Mouse (Mus musculus) neural tube, embryonic 11.5 days (tissue): ENCODE data around the gene Gm20696. TPM values are rescaled to one million over a fixed set of nuclear protein-coding genes. Genes with fewer than 3 reads are reported as not detected.

ENCODE experiments used
- ATAC-seq: fragments of 200-750 bp; cut with Nextera tagmentation; 2 replicates; pipeline ENCODE4 v1.8.0; 2017; ENCODE audit warnings: moderate number of reproducible peaks, mild to moderate bottlenecking, moderate TSS enrichment, moderate library complexity; ENCODE audit not compliant: insufficient read depth, low FRiP score, low TSS enrichment
- DNase-seq: peaks from one replicate; pipeline ENCODE4 v3.0.0-alpha.2; 2015; ENCODE audit warnings: low spot score
- H3K27ac ChIP-seq: fragments of 300-500 bp; sonication (generic); 2 replicates; pipeline ENCODE4 v1.5.1; 2014; ENCODE audit warnings: low read depth, mild to moderate bottlenecking, low read length
- H3K27me3 ChIP-seq: fragments of 300-500 bp; sonication (generic); 2 replicates; pipeline ENCODE4 v1.6.1; 2014; ENCODE audit warnings: mild to moderate bottlenecking, low read length, mixed read lengths; ENCODE audit not compliant: control insufficient read depth, insufficient read depth
- H3K36me3 ChIP-seq: fragments of 300-500 bp; sonication (generic); 2 replicates; pipeline ENCODE4 v1.6.1; 2014; ENCODE audit warnings: mild to moderate bottlenecking, low read length, moderate library complexity, mixed read lengths; ENCODE audit not compliant: control insufficient read depth, insufficient read depth
- H3K4me1 ChIP-seq: fragments of 300-500 bp; sonication (generic); 2 replicates; pipeline ENCODE4 v1.6.1; 2014; ENCODE audit warnings: low read length, mixed read lengths; ENCODE audit not compliant: control insufficient read depth, insufficient read depth
- H3K4me2 ChIP-seq: fragments of 300-500 bp; sonication (generic); 2 replicates; pipeline ENCODE4 v1.6.1; 2014; ENCODE audit warnings: low read depth, mild to moderate bottlenecking, moderate library complexity
- H3K4me3 ChIP-seq: fragments of 300-500 bp; sonication (generic); 2 replicates; pipeline ENCODE4 v1.5.1; 2014; ENCODE audit warnings: low read depth, low read length
- H3K9ac ChIP-seq: fragments of 300-500 bp; sonication (generic); 2 replicates; pipeline ENCODE4 v1.6.1; 2014; ENCODE audit warnings: mild to moderate bottlenecking, low read length
- H3K9me3 ChIP-seq: fragments of 300-500 bp; sonication (generic); 2 replicates; pipeline ENCODE4 v1.6.1; 2016; ENCODE audit warnings: low read length; ENCODE audit not compliant: control insufficient read depth
- WGBS: fragments of 180-500 bp; shearing (Covaris S2); extraction: QIAGEN DNeasy Blood & Tissue Kit; methylation state at CpG from one replicate; pipeline ENCODE4 v1.1.7; 2014; 5-methylcytosine and 5-hydroxymethylcytosine counted together
- polyA plus RNA-seq: library from polyadenylated mRNA; unstranded; fragments of >200 nt; fragmentation: Nextera tagmentation; extraction: Ambion mirVana; gene quantifications from 2 replicates; pipeline ENCODE4 v1.2.1, GENCODE M21; 2014

Gm20696 gene
- polyA plus RNA-seq, 1 experiment from 2014 or later = 2.5 TPM

- WGBS = 93% methylated on average over 2 of the region's 2 CpGs
Observed at GRCm38 (mm10) chr6:99546416-99546815, 120.2 kb downstream of the Gm20696 start.

GRCm38 (mm10) chr6:99545437-99545836, 121.2 kb downstream of the Gm20696 start:
- H3K4me2 ChIP-seq = no peak overlapping the region
- no peaks in the 10 kb centered on the region for H3K36me3 ChIP-seq
- H3K4me1 ChIP-seq = no peaks in the 10 kb centered on the region
- no peaks in the 10 kb centered on the region for H3K27me3 ChIP-seq
- H3K4me3 ChIP-seq = no peak overlapping the region
- 0 out of 2 replicates have a peak, but pooled peaks cover 3% of the 10 kb centered on the region for H3K9me3 ChIP-seq
- no peak overlapping the region for H3K27ac ChIP-seq
- no peak for DNase-seq
- ATAC-seq = no peak
- 67% methylated on average over 6 of the region's 6 CpGs for WGBS
- H3K9ac ChIP-seq = no peak overlapping the region

More at GRCm38 (mm10) chr6:99546416-99546815, 120.2 kb downstream of the Gm20696 start:
- DNase-seq = no peak
- Histone ChIP-seq H3K9me3 (0 out of 2 replicates have a peak, but pooled peaks cover 3% of the 10 kb centered on the region), H3K36me3 (no peaks in the 10 kb centered on the region), H3K9ac (no peak overlapping the region), H3K4me2 (no peak overlapping the region), H3K4me3 (no peak overlapping the region), H3K27me3 (no peaks in the 10 kb centered on the region), H3K27ac (no peak overlapping the region), H3K4me1 (no peaks in the 10 kb centered on the region)
- no peak for ATAC-seq

- no peak for ATAC-seq
- Histone ChIP-seq H3K4me2 (no peak overlapping the region), H3K9ac (no peak overlapping the region), H3K4me3 (no peak overlapping the region), H3K4me1 (no peaks in the 10 kb centered on the region), H3K27me3 (no peaks in the 10 kb centered on the region), H3K27ac (no peak overlapping the region), H3K36me3 (no peaks in the 10 kb centered on the region), H3K9me3 (no peaks in the 10 kb centered on the region)
- no peak for DNase-seq
- WGBS = 42% methylated on average over 3 of the region's 3 CpGs
Observed at GRCm38 (mm10) chr6:99541105-99541504, 125.5 kb downstream of the Gm20696 start.

GRCm38 (mm10) chr6:99540653-99541052, 125.9 kb downstream of the Gm20696 start:
- Histone ChIP-seq H3K27ac (no peak overlapping the region), H3K36me3 (no peaks in the 10 kb centered on the region), H3K27me3 (no peaks in the 10 kb centered on the region), H3K4me3 (no peak overlapping the region), H3K9ac (no peak overlapping the region), H3K4me1 (no peaks in the 10 kb centered on the region), H3K4me2 (no peak overlapping the region), H3K9me3 (no peaks in the 10 kb centered on the region)
- 79% methylated on average over 6 of the region's 6 CpGs for WGBS
- no peak for ATAC-seq
- DNase-seq = no peak

GRCm38 (mm10) chr6:99540146-99540545, 126.5 kb downstream of the Gm20696 start:
- Histone ChIP-seq H3K4me2 (no peak overlapping the region), H3K9ac (no peak overlapping the region), H3K9me3 (no peaks in the 10 kb centered on the region), H3K36me3 (no peaks in the 10 kb centered on the region), H3K4me1 (no peaks in the 10 kb centered on the region), H3K27me3 (no peaks in the 10 kb centered on the region), H3K27ac (no peak overlapping the region), H3K4me3 (no peak overlapping the region)
- ATAC-seq = no peak
- WGBS = 92% methylated on average over 5 of the region's 5 CpGs
- DNase-seq = no peak

GRCm38 (mm10) chr6:99538194-99538941, 128.2 kb downstream of the Gm20696 start:
- Histone ChIP-seq H3K4me2 (no peak overlapping the region), H3K9me3 (no peaks in the 10 kb centered on the region), H3K4me3 (no peak overlapping the region), H3K27me3 (no peaks in the 10 kb centered on the region), H3K9ac (no peak overlapping the region), H3K27ac (no peak overlapping the region), H3K4me1 (no peaks in the 10 kb centered on the region), H3K36me3 (no peaks in the 10 kb centered on the region)
- ATAC-seq (no peak), DNase-seq (no peak)
- 90% methylated on average over 17 of the region's 17 CpGs for WGBS

GRCm38 (mm10) chr6:99534211-99534745, 132.3 kb downstream of the Gm20696 start:
- no peaks in the 10 kb centered on the region for H3K27me3 ChIP-seq
- H3K4me2 ChIP-seq = no peak overlapping the region
- H3K27ac ChIP-seq = no peak overlapping the region
- DNase-seq (no peak), ATAC-seq (no peak)
- no peak overlapping the region for H3K4me3 ChIP-seq
- H3K36me3 ChIP-seq = no peaks in the 10 kb centered on the region
- no peaks in the 10 kb centered on the region for H3K4me1 ChIP-seq
- no peak overlapping the region for H3K9ac ChIP-seq
- WGBS = 64% methylated on average over 5 of the region's 5 CpGs
- H3K9me3 ChIP-seq = no peaks in the 10 kb centered on the region

GRCm38 (mm10) chr6:99532458-99532857, 134.1 kb downstream of the Gm20696 start:
- Histone ChIP-seq H3K36me3 (no peaks in the 10 kb centered on the region), H3K4me1 (no peaks in the 10 kb centered on the region), H3K27ac (no peak overlapping the region), H3K9me3 (peaks cover under 1% of the 10 kb centered on the region; the same call in 1 of the 2 replicates), H3K27me3 (no peaks in the 10 kb centered on the region), H3K4me3 (no peak overlapping the region), H3K9ac (no peak overlapping the region), H3K4me2 (no peak overlapping the region)
- ATAC-seq (no peak), DNase-seq (no peak)
- WGBS = 88% methylated on average over 4 of the region's 4 CpGs

- H3K4me2 ChIP-seq = no peak overlapping the region
- no peak for ATAC-seq
- whole genome bisulfite sequencing = 71% methylated on average over 2 of the region's 2 CpGs
- H3K4me3 ChIP-seq = no peak overlapping the region
- no peak overlapping the region for H3K27ac ChIP-seq
- H3K9me3 ChIP-seq = peaks cover 3% of the 10 kb centered on the region; the same call in 1 of the 2 replicates
- no peak for DNase-seq
- no peaks in the 10 kb centered on the region for H3K4me1 ChIP-seq
- no peaks in the 10 kb centered on the region for H3K36me3 ChIP-seq
- H3K9ac ChIP-seq = no peak overlapping the region
- H3K27me3 ChIP-seq = no peaks in the 10 kb centered on the region
Observed at GRCm38 (mm10) chr6:99528972-99529371, 137.6 kb downstream of the Gm20696 start.
